Mouse (Mus musculus) liver, adult 2 months (tissue): ENCODE measurements around the gene Slc7a10. TPM values are rescaled to one million over a fixed set of nuclear protein-coding genes. Genes with fewer than 3 reads are reported as not detected.

Experiments
- DNase-seq: peaks from one replicate; pipeline ENCODE4 v3.0.0-alpha.2; 2011; ENCODE audit warnings: low read depth, low spot score; ENCODE audit errors: extremely low read depth
- H3K27ac ChIP-seq: fragments of 200-500 bp; replicated peaks from 2 replicates; pipeline ENCODE4 v1.5.1; 2012; ENCODE audit warnings: low read depth, mild to moderate bottlenecking, control low read depth, inconsistent platforms, low read length; ENCODE audit not compliant: insufficient read depth
- H3K27me3 ChIP-seq: fragments of 200-500 bp; 2 replicates; pipeline ENCODE4 v1.6.1; 2012; ENCODE audit warnings: mild to moderate bottlenecking, moderate library complexity, low read length, inconsistent platforms; ENCODE audit not compliant: control insufficient read depth, insufficient read depth
- H3K36me3 ChIP-seq: fragments of 200-500 bp; 2 replicates; pipeline ENCODE4 v1.6.1; 2012; ENCODE audit warnings: low read length, inconsistent platforms; ENCODE audit not compliant: control insufficient read depth, insufficient read depth
- H3K4me1 ChIP-seq: fragments of 200-500 bp; 2 replicates; pipeline ENCODE4 v1.6.1; 2011; ENCODE audit warnings: low read length; ENCODE audit not compliant: control insufficient read depth, insufficient read depth
- H3K4me3 ChIP-seq: fragments of 200-500 bp; 2 replicates; pipeline ENCODE4 v1.5.1; 2011; ENCODE audit warnings: low read depth, mild to moderate bottlenecking, control low read depth, low read length, moderate library complexity; ENCODE audit not compliant: insufficient read depth
- H3K79me2 ChIP-seq: fragments of 200-500 bp; 2 replicates; pipeline ENCODE4 v1.6.1; 2012; ENCODE audit warnings: inconsistent platforms, mild to moderate bottlenecking, low read length, moderate library complexity; ENCODE audit not compliant: control insufficient read depth, insufficient read depth
- H3K9ac ChIP-seq: fragments of 200-500 bp; 2 replicates; pipeline ENCODE4 v1.6.1; 2012; ENCODE audit warnings: low read depth, mild to moderate bottlenecking, control low read depth, inconsistent platforms, low read length
- CTCF ChIP-seq: fragments of 200-500 bp; IDR thresholded peaks from 2 replicates; pipeline ENCODE4 v1.5.1; 2011; ENCODE audit warnings: low read depth, low read length, control low read depth
- POLR2A ChIP-seq: fragments of 200-500 bp; IDR thresholded peaks from 2 replicates; pipeline ENCODE4 v1.6.1; 2011; ENCODE audit warnings: low read length, control low read depth; ENCODE audit not compliant: insufficient read depth; ENCODE audit errors: extremely low read depth
- WGBS: fragments of 180-500 bp; shearing (Covaris S2); methylation state at CpG from one replicate; pipeline ENCODE4 v1.1.7; 2018; 5-methylcytosine and 5-hydroxymethylcytosine counted together
- polyA plus RNA-seq: library from polyadenylated mRNA; depleted of rRNA; stranded (reverse); fragments of >200 nt; gene quantifications from 2 replicates; pipeline ENCODE4 v1.2.3, GENCODE M21; 2012
- total RNA-seq: library from RNA; depleted of rRNA; stranded (reverse); fragments of >200 nt; gene quantifications from 2 replicates; pipeline ENCODE4 v1.2.3, GENCODE M21; 2014

The Slc7a10 gene
- total and polyA plus RNA-seq, 2 experiments, result 0.09 TPM; not detected in 1

DNA sequence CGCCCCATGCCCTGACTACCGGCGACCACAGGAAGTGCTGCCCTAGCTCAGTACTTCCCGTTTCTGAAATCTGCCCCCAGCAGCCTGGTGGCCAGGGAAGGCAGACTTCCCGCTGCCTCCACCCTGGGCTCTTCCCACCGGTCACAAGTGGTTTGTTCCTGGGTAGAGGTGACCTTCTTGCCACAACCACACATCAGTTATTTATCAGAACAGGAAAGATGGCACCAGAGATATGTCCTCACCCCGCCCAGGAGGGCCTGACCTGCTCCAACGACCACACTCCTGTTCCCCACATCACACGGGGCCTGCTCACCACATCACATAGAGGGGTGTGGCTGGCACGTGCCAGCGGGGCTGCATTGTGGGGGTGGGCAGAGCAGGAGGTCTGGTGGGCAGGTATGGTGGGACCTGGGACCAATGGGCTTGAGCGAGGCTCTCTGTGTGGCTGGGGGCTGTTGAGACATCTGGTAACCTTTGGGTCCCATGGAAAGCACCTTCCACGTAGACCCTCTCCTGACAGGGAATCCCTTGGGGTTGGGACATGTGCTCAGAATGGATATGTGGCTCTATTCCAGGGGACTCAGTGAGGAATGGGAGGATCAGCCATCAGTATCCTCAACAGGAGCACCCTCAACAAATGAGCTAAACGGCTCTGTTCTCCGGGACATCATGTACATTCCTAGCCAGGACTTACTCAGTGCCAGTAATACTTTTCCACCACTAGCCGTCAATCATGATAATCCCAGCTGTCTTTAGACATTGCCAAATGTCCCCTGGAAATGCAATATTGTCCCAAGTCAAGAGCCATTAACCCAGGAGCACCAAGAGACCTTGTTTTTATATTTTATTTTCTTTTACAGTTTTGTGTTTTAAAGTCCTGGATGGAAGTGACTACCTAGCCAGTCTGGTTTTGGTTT, 29.4 kb upstream of the Slc7a10 start:
- Histone ChIP-seq H3K9ac (no peak overlapping the region), H3K36me3 (no peaks in the 10 kb centered on the region), H3K27me3 (no peaks in the 10 kb centered on the region), H3K79me2 (no peaks in the 10 kb centered on the region), H3K4me3 (no peak overlapping the region), H3K27ac (no peak overlapping the region), H3K4me1 (0 out of 2 replicates have a peak, but pooled peaks cover 2% of the 10 kb centered on the region)
- WGBS, result 84% methylated on average over 16 of the region's 16 CpGs
- DNase-seq, result no peak
- no peak for TF ChIP-seq POLR2A
- no peak for TF ChIP-seq CTCF

DNA sequence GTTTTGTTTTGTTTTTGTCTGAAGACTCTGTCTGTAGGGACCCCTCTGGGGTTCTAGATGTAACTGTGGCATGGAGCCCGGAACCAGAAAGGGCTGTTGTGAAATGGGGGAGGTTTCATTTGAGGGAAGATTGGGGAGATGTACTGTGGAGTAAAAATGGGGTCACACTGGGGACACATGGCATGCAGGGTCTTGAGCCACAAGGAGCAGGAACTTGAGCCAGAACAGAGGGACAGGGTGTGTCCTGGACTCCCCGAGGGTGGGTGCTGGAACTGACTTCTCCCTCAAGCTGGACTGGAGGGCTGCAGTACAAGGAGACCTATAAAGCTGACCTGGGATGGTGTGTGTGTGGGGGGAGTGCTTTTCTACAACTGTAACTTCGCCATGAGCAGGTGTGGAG, 28.7 kb upstream of the Slc7a10 start:
- 69% methylated on average over 3 of the region's 3 CpGs for WGBS
- no peak for TF ChIP-seq POLR2A
- TF ChIP-seq CTCF, result no peak
- Histone ChIP-seq H3K4me1 (0 out of 2 replicates have a peak, but pooled peaks cover 2% of the 10 kb centered on the region), H3K27me3 (no peaks in the 10 kb centered on the region), H3K4me3 (no peak overlapping the region), H3K27ac (no peak overlapping the region), H3K9ac (no peak overlapping the region), H3K36me3 (no peaks in the 10 kb centered on the region), H3K79me2 (no peaks in the 10 kb centered on the region)
- DNase-seq, result no peak

DNA sequence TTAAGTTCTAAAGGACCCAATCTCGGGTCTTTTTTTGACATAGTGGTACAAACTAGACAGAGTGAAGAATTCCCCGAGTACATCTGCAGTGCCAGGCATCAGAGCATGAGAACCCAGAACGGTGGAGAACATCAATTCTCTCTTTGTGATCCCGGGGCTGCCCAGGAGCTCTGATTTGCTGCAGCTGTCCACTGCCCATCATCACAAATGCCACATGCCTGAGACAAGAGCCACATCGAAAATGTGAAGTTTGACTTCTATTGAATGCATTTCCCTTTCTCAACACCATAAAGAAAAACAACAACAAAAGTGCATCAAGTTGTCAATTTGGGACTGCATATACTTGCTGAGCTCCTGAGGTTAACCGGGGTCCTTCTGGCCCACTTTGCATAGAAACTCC, 23.7 kb upstream of the Slc7a10 start:
- Histone ChIP-seq H3K9ac (no peak overlapping the region), H3K79me2 (no peaks in the 10 kb centered on the region), H3K4me3 (no peak overlapping the region), H3K27ac (no peak overlapping the region), H3K27me3 (no peaks in the 10 kb centered on the region), H3K36me3 (no peaks in the 10 kb centered on the region), H3K4me1 (peaks cover 16% of the 10 kb centered on the region)
- no peak for DNase-seq
- no peak for TF ChIP-seq POLR2A
- no peak for TF ChIP-seq CTCF
- 88% methylated on average over 6 of the region's 6 CpGs for WGBS

DNA sequence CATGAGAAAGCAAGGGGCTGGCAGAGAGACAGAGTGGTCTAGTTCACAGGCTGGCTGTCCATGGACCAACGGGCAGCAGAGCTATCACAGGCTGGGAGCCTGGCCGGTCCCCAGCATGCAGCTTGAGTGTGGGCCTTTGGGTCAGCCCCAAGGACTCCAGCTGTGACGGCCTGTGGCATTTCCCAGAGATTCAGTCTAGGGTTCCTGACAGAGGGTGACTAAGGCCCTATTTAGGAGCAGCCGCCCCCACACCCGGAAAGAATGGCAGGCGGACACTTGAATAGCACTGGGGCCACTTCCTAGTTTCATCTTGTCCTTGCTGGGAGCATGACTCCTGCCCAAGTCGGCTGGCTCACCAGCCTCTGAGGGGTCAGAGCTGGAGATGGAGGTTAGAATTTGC, 22.6 kb upstream of the Slc7a10 start:
- TF ChIP-seq CTCF (no peak), POLR2A (no peak)
- Histone ChIP-seq H3K9ac (no peak overlapping the region), H3K36me3 (no peaks in the 10 kb centered on the region), H3K27me3 (no peaks in the 10 kb centered on the region), H3K4me1 (peaks cover 24% of the 10 kb centered on the region), H3K4me3 (no peak overlapping the region), H3K79me2 (no peaks in the 10 kb centered on the region), H3K27ac (no peak overlapping the region)
- no peak for DNase-seq
- WGBS, result 89% methylated on average over 7 of the region's 7 CpGs

DNA sequence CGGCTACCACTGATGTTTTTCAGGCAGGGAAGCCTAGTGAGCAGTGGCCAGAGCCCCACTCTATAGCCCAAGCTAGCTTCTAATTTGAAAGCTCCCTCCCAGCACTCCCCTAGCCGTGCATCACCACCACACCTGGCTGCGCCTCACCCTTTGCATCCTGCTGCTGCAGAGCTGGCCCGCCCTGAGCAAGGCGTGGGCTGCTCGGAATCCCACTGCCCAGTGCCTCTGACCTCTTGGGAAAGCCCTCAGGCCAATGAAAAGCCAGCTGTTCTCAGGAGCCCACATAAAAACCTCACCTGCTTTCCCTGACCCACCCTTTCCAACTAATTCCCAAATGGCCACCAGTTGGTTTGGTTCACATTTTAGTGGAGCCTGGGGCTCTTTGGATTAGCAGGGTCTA, 22.1 kb upstream of the Slc7a10 start:
- Histone ChIP-seq H3K79me2 (no peaks in the 10 kb centered on the region), H3K9ac (no peak overlapping the region; the same call in 1 of the 2 replicates), H3K4me3 (no peak overlapping the region), H3K4me1 (peaks cover 26% of the 10 kb centered on the region), H3K36me3 (no peaks in the 10 kb centered on the region), H3K27ac (no peak overlapping the region), H3K27me3 (no peaks in the 10 kb centered on the region)
- 92% methylated on average over 6 of the region's 6 CpGs for WGBS
- DNase-seq, result no peak
- TF ChIP-seq POLR2A, result no peak
- TF ChIP-seq CTCF, result no peak

DNA sequence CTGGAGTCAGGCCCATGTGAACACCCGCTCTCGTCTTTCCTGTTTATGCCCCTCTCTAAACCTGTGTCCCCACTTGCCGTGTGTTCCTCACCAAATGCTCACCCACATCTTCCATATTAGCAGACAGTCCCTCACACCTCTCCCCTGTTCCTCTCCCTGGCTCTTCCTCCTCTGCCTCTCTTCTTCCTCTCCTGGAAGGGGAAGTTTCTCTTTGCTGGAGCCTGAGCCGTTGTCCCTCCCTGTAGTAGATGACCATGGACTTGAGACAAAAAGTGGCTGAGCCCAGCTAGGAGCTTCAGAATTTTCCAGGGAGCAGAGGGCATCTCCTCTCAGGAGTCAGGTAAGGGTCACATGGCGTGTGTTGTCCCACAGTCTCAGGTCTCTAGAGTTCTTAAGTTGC, 19.2 kb upstream of the Slc7a10 start:
- H3K27ac ChIP-seq, result peak overlapping the region; percentile 95
- peaks cover 27% of the 10 kb centered on the region for H3K4me1 ChIP-seq
- H3K36me3 ChIP-seq, result no peaks in the 10 kb centered on the region
- no peak overlapping the region for H3K4me3 ChIP-seq
- TF ChIP-seq POLR2A, result no peak
- TF ChIP-seq CTCF, result no peak
- peak; percentile 71 for DNase-seq
- no peaks in the 10 kb centered on the region for H3K79me2 ChIP-seq
- 62% methylated on average over 5 of the region's 5 CpGs for WGBS
- no peaks in the 10 kb centered on the region for H3K27me3 ChIP-seq
- H3K9ac ChIP-seq, result peak overlapping the region; percentile 51
